Mouse (Mus musculus) kidney, adult 8-10 months (tissue): ENCODE results near the gene Rdh16f2.
"Not testable (repeated sequence)": the region's sequence is repeated elsewhere in the genome, so short reads cannot be mapped to it uniquely, and the experiment has no call there.

Experiments
- DNase-seq, 2 experiments: peaks; one replicate each; pipeline ENCODE4 v3.0.0; 2022

The Rdh16f2 gene

GRCm38 (mm10) chr10:127866232-127866631, at the start of gene Rdh16f2:
Rdh16f2 (plus strand) TSS chr10:127866474.
- DNase-seq = peak; percentile 40 to 78

DNA sequence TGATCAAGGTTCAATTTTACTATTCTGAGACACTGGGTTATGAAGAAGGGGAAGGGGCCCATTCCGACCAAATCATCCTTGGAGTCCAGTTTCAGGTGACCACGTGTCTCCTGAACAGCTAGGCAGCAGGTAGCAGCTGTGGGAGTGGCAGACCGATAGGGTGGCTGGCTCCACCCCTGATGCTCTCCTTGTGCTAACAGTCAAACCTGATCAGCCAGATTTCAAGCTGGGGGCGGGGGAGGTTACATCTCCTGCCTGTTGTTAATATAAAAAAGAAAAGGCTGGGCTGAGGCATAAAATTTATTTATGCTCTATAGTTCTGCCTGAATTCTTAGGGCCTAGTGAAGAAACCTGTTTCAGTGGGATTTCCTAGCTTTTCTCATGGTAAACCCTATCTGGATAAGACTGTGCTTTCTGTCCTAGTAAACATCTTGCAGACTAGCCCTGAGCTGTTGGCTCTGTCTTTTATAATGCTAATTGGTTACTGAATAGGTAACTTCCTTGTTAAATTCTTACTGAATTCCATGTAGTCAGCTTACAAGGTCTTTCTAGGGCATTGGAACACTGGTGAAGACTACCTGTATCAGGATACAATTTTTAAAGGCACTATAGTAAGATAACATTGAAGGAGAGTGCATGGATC, 48.9 kb upstream of the Rdh16f2 start:
- DNase-seq = peak; percentile 27 to 47

DNA sequence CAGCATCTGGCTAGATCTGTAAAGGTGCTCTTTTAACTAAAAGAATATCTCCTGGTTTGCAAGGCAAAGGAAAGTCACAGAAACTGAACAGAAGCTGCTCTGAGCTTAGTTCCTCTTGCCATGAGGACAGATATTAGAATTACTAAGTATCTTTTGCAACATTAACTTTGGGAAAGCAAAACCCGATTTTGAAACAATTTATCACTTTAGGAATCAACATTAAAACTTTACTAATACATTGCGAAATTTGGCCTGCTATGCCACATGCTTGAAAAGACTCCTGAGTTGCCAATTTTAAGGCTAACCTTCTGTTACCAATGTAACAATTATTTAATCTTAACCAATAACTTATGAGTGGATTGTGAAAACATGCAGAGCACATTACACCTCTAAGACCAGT, 44.5 kb upstream of the Rdh16f2 start:
- DNase-seq = not testable (repeated sequence)

DNA sequence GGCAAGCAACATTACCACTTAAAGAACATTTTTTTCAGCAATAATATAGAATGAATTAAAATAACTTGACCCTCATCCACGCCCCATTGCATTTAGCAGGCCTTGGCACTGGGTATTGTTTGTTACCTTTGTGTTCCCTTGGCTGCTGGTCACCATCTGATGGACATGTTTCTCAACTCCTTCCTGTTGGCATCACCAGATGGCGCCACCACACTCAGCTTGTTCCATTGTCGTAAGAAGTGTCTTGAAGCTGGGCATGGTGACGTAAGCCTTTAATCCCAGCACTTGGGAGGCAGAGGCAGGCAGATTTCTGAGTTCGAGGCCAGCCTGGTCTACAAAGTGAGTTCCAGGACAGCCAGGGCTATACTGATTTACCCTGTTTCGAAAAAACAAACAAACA, 40.9 kb upstream of the Rdh16f2 start:
- peak in 1 of 2 experiments; percentile 35 for DNase-seq

DNA sequence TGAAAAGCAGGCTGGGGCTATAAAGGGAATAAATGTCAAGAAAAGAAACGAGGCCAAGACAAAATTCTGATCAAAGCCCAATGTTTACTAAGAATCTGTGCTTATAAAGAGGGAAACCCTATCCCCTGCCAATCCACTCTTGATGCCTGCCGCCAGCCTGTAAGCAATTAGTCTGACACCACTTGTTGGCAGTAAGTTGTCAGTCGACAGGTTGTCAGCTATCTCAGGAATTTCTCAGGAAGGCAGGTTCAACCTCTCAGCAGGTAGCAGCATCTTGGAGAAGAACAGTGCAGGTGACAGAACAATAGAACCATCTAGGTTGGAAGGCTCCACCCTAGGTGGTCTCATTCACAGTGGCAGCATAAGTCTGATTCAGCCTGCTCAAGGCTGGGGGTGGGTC, 37.2 kb upstream of the Rdh16f2 start:
- DNase-seq = no peak

DNA sequence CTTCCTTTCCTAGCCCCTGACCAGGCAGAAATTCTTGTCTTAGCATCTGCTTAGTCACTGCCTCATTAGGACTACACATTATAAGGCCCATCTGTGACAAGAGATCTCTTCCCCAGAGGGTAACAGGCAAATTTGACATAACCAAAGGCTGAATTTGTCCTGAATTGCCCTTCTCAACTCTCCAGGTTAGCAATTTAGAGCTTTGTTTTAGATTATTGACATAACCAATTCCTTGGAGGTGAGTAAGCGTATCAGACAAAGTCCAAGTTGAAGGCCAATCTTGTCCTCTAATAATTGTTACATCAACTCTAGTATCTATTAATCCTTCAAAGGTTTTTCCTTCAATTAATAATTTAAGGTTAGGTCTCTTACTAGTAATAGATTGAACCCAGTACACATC, 32.1 kb upstream of the Rdh16f2 start:
- peak in 1 of 2 experiments; percentile 79 for DNase-seq

DNA sequence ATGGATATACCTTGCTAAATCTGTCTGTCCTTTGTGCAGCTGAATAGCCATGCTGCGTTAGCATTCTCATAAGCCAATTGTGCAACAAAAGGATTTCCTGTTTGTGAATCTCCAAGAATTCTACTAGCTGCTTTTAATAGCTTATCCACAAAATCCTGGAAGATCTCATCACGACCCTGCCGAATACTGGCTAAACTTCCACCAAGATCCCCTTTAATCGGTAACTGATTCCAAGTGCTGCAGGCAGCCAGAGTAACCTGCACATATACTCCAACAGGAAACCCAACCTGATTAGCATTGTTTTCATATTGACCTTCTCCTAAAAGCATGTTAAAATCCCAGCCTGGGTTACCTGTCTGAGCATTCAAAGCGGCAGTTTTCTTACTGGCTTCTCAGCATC, 31.0 kb upstream of the Rdh16f2 start:
- peak; percentile 70 to 89 for DNase-seq

DNA sequence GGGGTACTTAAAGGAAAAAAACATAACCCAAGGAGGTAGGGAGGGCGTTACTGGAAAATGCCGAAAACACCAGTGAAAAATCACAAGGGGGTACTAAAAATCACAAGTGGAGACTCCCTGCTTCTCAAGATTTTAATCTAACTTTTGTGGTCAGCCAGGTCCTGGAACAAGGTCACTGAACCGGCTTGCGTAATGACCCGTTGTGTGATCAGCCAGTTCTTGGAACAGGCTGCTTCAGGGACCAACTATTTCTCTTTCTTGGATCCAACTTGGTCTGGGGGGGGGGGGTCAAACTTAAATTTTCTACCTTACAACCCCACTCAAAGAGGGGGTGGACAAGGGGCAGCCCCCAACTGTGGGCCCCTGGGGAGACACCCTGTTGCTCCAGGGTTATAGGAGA, 28.5 kb upstream of the Rdh16f2 start:
- peak; percentile 62 to 68 for DNase-seq

DNA sequence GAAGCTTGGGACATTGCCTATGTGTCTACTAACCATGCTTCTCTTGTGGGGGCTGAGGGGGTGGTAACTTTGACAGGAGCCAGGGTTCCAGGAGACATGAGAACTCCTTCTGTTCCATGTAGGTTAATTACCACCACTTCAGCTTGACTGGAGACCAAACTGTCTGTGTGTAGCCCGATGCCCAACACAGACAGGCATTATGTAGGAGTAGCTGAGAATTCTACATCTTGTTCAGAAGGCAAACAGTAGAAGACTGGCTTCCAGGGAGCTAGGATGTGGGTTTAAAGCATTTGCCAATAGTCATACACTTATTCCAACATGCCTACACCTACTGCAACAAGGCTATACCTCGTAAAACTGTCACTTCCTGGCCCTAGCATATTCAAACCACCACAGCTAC, 27.7 kb upstream of the Rdh16f2 start:
- DNase-seq = no peak

DNA sequence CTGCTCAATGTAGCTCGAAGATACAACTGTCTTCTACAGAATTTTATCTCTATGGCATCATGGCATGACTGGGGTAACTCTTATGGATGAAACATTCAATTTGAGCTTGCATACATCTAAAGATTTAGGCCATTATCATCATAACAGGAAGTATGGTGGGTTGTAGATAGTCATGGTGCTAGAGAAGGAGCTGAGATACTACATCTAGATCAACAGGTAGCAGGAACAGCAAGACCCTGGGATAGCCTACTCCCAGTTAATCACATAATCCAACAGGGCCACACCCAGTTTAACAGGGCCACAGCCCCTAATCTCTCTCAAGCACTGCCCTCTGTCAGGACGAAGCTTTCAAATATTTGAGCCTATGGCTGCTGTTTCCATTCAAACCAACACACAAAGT, 25.5 kb upstream of the Rdh16f2 start:
- DNase-seq = no peak

- DNase-seq = not testable (repeated sequence)
Observed at GRCm38 (mm10) chr10:127845945-127846344, 20.3 kb upstream of the Rdh16f2 start.

- DNase-seq = peak; percentile 93
Observed at GRCm38 (mm10) chr10:127848089-127848488, 18.2 kb upstream of the Rdh16f2 start.

GRCm38 (mm10) chr10:127849628-127850027, 16.6 kb upstream of the Rdh16f2 start, which contains the start of gene Rdh19:
Rdh19 (plus strand) TSS chr10:127849928.
- DNase-seq = no peak

DNA sequence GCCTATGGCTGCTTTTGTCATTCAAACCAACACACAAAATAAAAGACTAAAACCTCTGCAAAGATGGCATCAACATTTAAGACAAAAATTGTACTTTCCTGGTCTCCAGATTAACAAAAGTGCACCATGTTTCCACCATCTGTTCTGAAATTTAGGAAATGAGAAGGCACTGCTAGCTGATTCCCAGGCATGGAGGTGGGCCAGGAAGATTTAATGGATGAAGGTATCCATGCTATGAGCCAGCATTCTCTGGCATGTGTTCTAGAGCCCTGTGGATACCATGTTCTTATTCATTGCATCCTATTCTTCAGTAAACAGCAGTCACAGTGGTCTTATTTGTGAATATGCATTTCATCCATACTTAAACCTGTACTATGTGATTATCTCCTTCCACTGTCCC, 9.9 kb upstream of the Rdh16f2 start:
- DNase-seq = no peak

DNA sequence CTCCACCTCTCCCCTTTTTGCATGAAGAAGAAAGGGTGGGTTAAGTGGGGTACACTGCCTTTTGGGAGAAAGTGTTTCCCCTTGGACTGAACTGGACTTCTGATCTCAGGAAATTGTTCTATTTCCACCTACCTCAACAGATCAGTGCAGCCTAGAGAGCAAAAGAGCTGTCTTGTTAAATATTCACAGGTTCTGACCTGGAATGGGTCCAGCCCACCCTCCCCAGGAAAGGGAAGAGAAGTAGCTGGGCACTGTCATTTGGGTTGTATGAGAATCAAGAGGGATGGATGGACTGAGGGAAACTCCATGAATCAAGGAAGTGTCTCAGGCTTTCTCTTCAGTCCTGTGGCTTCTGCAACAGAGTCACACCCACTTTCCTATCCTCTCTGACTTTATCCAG, 1.3 kb upstream of the Rdh16f2 start:
- DNase-seq = peak; percentile 87 to 88

GRCm38 (mm10) chr10:127872484-127872883, 6.2 kb downstream of the Rdh16f2 start:
- DNase-seq = peak in 1 of 2 experiments; percentile 42

DNA sequence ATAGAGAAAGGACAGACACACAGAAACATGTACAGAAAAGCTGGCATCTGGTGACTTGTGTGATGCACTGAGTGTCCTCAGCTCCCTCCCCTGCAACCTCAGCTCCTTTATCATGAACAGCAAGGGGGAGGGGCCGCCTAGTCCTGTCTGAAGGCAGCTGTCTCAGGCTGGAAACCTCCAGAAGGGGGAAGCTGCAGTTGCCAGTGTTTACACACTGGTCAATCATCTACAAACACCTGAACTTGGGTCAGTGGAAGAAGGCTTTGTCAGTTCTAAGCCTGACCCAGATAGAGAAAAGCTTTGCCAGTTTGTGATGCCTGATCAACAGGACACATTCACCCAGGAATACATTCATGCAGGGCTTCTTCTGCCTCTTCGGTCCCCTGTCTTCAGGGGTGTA, 11.4 kb downstream of the Rdh16f2 start:
- DNase-seq = peak; percentile 85 to 88

DNA sequence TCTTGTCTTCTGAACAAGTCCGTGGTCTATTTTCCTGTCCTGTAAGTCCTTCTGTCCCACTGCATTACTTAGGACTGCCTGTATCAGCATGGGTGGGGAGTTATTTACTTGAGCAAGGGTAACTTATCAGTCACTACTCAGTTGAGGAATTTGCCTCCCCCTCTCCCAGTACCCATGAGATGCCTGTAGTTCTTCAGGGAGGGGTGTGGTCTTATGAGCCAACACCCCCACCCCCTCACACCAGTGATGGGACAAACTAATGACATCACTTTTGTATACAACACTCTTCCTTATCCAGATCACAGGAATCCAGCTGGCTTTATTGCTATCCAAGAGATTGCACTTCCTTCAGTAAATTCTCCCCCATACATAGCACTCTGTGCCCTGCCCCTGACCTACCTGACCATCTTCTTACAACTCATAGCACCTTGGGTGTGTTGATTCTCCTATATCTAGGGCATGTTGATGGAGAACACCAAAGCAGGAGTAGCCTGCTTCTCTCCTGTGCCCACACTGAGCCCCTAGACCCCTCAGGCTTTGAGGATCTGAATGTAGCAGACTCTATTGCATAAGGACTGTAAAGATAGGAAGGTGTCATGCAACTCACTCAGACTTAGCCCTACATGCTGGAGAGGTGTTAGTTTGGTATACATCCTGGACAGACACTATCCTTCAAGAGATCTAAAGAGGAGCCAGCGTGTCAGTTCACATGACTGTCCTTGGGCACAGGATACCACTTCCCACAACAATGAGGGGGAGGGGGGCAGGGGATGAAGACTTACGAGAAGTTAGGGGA, 12.2 kb downstream of the Rdh16f2 start:
- no peak for DNase-seq

DNA sequence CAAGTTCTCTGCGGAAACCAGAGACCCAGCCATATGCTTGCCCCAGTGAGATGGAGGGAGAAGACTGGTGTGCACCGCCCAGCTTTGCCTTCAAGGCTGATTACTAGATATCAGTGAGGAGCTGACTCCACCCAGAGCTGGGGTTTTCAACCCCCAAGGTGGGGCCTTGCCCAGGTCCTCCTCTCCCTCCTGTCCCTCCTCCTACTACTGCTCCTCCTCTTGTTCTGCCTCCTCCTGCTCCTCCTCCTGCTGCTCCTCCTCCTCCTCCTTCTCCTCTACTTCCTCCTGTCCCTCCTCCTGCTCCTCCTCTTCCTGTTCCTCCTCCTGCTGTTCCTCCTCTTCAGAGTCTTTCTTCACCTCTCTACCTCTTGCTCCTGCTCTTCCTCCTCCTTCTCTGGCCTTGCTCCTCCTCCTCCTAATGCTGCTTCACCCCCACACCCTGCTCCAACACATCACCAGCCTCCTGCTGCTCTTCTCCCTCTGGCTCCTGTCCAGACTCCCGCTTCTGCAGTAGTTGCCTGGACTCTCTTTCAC, 12.9 kb downstream of the Rdh16f2 start:
- DNase-seq = peak; percentile 43 to 69

- DNase-seq = no peak
Observed at GRCm38 (mm10) chr10:127881041-127881440, 14.8 kb downstream of the Rdh16f2 start.

GRCm38 (mm10) chr10:127886551-127886950, 20.3 kb downstream of the Rdh16f2 start:
- DNase-seq = peak; percentile 82 to 85

DNA sequence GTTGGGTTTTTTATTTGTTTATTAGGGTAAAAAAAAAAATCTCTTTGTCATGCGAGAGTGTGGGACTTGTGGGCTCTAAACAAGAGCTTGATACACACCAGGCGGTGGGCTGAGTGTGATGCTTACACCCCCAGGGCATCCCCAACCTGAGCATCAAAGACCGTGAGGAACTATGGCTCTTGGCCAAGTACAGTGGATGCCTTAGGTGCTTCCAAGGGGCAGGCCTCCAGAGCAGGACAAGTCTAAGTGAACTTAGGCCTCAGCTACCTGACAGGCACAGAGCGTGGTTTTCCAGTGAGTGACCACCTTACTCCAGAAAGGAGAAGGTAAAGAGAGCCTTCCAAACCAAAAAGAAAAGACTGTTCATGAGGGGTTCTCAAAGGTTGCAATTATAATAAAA, 20.7 kb downstream of the Rdh16f2 start:
- peak; percentile 64 to 69 for DNase-seq

- no peak for DNase-seq
Observed at GRCm38 (mm10) chr10:127888605-127889004, 22.3 kb downstream of the Rdh16f2 start, which contains the start of gene Rdh7. Rdh7 (minus strand) TSS chr10:127888817.

DNA sequence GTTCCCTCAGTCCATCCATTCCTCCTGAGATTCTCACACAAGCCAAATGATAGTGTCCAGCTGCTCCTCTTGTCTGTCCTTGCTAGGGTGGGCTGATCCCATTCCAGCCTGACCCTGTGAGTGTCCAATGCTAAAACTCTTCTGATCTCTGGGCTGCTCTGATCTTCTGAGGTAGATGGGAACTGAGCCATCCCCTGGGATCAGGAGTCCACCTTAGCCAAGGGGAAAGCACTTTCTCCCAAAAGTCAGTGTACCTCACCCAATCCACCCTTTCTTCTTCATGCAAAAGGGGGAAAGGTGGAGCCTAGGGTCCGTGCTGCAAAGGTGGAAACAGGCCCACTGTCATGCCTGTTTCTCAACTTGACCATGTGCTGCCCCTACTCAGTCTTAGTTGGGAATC, 25.2 kb downstream of the Rdh16f2 start:
- DNase-seq = no peak
